Mouse (Mus musculus) spleen, adult 12 weeks (tissue): ENCODE measurements around the gene Gm42906.

Experiments used
- DNase-seq: peaks from one replicate; pipeline ENCODE4 v3.0.0; 2022; ENCODE audit warnings: low spot score

Gene Gm42906

DNA sequence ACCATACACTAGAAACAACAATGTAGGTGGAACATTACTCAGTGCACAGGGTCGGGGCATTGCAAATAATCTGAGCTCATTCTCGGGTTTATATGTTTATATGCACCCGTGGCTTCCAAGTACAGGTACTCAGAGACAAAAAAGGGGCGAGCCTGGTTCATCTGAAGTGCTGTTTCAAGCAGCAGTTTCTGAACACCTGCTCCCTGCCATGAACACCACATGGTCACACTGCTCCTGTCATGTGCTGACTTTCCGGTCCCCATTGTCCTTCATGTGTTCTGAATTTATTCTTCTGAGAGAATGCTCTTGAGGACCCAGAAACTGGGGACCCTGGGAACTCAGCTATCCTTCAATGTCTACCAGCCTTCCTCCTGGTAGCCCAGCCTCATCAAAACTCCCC, 282.2 kb downstream of the Gm42906 start:
- no peak for DNase-seq

GRCm38 (mm10) chr5:151143955-151144354, 284.0 kb downstream of the Gm42906 start:
- no peak for DNase-seq

- no peak for DNase-seq
These were observed 285.0 kb downstream of the Gm42906 start for GRCm38 (mm10) chr5:151142671-151143601.

DNA sequence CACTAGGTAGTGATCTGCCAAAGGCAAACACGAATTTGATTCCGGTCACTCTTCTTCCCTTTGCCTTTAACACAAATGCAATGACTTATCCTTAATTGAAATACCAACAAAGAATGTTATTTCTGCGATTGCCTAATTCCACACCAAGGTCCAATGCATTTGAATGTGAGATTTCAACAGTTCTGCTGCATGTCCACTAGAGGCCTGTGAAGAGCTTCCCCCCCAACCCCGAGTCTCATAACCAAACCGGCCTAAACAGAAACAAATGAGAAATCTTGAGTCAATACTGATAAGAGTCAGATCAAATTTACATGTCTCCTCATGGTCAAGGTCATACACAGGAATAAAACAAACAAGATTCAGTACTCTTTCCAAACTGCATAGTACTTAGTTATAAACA, 285.7 kb downstream of the Gm42906 start:
- no peak for DNase-seq

DNA sequence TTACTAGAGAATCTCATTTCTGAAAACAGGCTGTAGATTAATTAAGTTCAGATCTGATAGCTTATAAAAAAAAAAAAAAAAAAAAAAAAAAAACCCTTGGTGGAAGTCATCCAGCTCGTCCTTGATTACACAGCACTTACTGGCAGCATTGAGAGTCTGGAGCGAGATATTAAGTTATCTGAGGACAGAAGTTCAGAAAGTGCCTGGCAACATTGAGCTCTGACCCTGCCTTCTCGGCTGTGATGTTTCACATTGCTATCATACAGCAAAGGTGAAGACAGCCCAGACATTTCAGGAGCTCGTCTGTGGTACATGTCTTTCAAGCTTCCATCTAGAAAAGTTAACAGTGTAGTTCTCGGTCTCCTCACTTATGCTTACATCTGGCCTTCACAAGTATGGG, 290.1 kb downstream of the Gm42906 start:
- no peak for DNase-seq

GRCm38 (mm10) chr5:151137311-151137710, 290.7 kb downstream of the Gm42906 start:
- DNase-seq = no peak

DNA sequence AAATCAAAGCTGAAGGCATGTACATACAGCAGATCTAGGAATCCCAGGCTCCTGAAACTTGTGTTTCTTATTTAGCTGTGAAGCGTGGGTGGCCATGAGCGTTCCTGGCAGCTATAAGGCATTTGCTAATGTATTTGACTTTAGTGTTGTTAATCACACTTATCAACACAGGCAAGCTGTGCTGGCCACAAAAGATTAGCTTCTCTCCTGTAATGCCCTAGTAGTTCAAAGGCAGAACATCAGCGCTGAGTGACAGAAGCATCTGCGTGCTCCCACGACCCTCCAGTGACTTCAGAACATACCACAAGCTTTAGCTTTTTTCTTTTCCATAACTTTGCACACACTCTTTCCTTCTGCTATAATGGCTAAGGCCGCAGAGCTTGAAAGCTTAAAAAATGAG, 292.0 kb downstream of the Gm42906 start:
- no peak for DNase-seq

DNA sequence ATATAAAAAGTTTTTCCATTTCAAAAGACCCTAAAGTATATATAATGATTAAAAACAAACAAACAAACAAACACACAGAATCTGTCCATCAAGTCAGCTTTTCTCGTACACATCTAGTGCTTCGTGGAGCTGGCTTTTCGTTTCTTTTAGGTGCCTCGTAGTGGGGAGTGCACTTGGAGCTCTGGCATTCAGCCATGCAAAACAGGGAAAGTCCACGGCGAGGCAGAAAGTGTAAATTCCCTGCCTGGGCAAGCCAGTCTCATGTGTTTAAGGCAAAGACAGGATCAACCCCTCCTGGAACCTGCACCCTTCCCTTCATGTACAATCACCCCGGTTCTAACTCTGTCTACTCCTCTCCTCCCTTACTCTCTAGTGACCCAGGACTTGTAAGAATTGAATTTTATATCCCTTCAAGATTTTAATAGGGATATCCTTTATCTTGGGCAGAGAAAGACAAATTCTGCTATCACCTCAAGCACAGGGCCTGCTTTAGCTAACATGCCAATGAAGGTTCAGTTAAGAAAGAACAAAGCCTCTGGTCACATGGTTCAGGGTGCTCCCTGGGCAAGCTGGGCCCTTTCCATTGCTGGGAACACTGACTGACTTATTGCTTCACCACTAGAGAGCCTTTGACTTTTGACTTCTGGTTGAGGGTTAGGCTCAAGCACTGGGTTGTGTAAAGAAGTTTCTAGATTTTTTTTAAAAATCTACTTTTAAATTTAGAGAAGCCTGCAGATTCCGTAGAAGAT, 292.7 kb downstream of the Gm42906 start:
- DNase-seq = no peak

GRCm38 (mm10) chr5:151134202-151134601, 293.8 kb downstream of the Gm42906 start:
- no peak for DNase-seq

DNA sequence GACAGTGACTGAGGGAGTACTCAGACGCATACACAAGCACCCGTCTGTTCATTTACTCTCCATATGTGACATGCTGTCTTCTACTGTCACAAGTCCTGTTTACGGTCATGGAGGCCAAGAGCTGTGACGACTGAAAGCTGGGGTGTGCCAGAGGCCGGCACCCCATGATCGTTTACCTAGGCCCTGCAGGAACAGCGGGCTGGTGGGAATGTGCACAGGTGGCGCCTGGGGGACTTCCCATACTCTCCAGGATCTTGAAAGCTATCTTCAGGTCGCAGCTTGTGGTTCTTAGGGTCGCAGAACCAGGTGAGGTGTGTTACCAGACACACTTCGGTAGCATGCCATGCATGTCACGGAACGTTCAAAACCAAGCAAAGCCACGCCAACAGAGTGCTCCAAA, 294.2 kb downstream of the Gm42906 start:
- no peak for DNase-seq

GRCm38 (mm10) chr5:151129762-151130161, 298.2 kb downstream of the Gm42906 start:
- no peak for DNase-seq

GRCm38 (mm10) chr5:151127298-151127717, 300.7 kb downstream of the Gm42906 start:
- DNase-seq = no peak

DNA sequence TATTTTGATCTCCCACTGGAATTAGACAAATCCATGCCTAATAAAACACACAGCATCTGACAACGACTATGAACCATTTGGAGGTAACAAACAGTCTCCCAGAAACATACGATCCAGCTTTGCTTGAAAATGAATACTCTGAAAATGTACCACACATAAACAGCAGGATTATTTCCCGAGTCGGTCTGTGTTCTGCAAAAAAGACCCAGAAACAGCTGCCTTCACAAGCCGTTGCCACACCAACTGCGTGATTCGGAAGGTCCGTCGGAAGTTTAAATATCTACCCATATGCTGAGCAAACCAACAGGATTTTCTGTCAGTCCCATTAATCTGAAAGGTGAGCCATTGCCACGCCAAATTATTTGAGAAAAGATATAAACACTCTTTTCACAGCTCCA, 301.4 kb downstream of the Gm42906 start:
- DNase-seq = no peak

DNA sequence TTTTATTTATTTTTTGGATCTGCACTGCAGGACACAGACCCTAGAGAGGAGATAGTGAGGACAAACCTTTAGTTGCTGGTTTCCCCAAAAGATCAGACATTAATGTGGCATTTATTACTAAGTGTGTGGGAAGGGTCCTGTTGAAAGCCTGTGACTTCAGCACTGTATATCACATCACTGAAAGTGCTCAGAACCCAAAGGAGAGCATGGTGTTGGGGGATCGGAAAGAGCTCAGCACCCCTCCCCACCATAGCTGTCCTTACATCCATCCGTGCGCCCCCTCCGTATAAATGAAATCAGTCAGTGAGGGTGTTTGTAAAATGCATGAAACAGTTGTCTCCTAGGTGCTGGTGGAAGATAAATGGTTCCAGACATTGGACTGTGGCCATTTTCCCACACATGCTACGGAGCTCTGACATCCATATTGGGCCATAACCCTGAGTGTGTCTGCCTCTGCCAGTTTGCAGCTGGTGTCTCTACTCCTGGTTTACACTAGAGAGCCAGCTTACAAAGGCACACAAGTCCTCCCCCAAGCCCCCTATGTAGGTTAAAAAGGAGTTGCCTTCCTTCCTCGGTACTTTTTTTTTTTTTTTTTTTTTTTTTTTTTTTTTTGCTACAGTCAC, 301.9 kb downstream of the Gm42906 start:
- no peak for DNase-seq

GRCm38 (mm10) chr5:151117846-151118245, 310.1 kb downstream of the Gm42906 start:
- DNase-seq = no peak

- DNase-seq = no peak
These were observed 311.6 kb downstream of the Gm42906 start for GRCm38 (mm10) chr5:151116192-151116887.

GRCm38 (mm10) chr5:151112743-151113142, 315.2 kb downstream of the Gm42906 start:
- DNase-seq = no peak

- DNase-seq = no peak
These were observed 316.7 kb downstream of the Gm42906 start for GRCm38 (mm10) chr5:151111080-151111871.

- no peak for DNase-seq
These were observed 317.5 kb downstream of the Gm42906 start for GRCm38 (mm10) chr5:151110461-151110908.

DNA sequence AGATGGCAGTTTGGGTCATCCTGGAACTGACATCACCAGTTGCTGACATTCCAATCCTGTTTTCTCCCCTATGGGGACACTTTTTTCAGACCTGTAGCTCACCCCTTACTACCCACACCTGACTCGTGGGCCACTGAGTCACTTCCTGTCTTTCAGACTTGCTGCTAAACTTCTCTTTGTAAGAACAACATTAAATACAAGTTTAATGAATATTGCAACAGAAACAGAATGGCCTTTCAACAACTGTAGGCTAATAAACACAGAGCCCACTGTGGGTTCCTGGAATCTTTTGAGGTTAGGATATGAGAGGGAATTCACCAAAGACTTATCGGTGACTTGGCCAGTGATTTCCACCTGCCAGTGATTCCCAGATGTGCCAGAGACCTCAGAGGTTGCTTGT, 318.1 kb downstream of the Gm42906 start:
- DNase-seq = no peak

DNA sequence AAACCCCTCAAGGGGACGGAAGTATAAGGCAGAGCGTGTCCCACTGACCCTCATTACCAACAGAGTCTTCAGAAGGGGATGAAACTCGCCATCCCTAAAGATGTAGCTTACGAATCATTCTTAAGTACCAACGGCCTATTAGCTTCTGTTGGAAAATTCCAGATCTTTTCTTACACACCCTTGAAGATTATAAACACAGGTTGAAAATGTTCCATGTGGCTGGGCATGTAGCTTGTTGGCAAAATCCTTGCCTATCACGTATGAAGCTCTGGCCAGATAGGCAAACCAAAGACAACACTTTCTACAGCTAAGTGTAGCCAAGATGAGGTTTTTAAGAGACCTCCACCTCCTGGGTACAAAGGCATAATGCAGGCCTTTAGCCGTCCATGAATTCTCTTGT, 319.0 kb downstream of the Gm42906 start:
- no peak for DNase-seq
